Mouse (Mus musculus) monocyte, adult 2 months (primary cell): Measurements from ENCODE around the gene Rps6kb1.
"Not testable (repeated sequence)": the region's sequence is repeated elsewhere in the genome, so short reads cannot be mapped to it uniquely, and the experiment has no call there.

Experiments used
- DNase-seq, 2 experiments: peaks; one replicate each; pipeline ENCODE4 v3.0.0; 2022; ENCODE audit warnings: low spot score in 2 of 2, low read depth in 1 of 2

Rps6kb1 gene

DNA sequence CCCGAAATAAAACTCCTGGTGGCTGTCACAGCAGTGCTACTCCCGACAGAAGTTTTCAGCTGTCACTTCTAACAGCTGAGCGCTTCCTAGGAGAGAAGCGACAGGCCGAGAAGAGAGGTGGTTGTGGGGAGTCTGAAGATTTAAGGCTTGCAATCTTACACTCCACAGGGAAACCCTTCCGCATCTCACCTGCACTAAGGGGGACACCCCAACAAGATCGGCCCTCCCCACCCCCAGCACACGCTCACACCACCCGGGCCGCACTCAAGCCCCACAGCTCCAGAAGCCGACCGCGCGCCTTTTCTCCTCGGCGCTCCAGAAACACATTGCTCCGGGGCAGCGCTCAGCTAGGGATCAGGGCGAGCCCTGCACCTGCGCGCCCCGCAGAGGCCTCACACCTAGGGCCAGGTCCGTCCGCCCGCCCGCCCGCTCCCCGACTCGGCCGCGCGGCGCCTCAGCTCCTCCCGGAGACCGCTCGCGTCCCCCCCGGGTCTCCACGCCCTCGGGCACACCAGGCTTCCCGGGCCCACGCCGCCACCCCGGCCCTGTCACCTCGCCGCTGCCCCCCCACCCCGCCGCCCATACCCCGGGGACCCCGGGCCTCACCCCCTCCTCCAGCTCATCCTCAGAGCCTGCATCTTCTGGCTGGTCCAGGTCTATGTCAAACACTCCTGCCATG, 506 bp downstream of the Rps6kb1 start:
- peak in 1 of 2 experiments; percentile 3 for DNase-seq

DNA sequence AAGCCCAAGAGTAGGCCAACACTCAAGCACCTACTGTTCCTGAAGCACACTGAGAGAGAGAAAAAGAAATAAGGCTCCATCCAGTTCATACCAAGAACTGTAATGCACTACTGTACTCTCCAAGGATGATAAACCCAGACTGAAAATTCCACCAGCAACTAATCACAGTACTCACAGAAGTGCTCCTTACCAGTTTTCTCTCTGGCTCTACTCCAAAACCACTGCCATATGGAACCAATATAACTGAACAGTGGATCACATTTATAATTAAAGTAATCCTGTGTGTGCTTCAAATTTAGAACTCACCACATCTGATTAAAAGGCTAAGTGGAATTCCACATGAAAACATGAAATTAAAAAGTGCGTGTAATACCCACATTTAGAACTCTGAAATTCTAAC, 1.8 kb downstream of the Rps6kb1 start:
- no peak for DNase-seq

DNA sequence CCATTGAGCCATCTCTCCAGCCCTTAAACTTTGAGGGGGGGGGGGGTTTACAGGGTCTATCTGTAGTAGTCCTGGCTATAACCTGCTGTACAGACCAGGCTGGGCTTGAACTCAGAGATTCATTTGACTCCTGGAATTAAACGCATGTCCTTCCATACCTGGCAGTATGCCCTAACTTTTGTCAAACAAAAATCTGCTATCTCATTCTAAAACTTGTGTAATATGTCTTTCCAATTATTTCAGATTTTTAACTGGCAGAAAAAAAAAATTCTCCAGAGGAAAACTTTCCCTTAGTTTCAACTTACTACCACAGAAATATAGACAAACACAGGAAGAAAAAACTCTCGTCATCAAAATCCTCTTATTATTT, 4.1 kb downstream of the Rps6kb1 start:
- DNase-seq, result no peak

DNA sequence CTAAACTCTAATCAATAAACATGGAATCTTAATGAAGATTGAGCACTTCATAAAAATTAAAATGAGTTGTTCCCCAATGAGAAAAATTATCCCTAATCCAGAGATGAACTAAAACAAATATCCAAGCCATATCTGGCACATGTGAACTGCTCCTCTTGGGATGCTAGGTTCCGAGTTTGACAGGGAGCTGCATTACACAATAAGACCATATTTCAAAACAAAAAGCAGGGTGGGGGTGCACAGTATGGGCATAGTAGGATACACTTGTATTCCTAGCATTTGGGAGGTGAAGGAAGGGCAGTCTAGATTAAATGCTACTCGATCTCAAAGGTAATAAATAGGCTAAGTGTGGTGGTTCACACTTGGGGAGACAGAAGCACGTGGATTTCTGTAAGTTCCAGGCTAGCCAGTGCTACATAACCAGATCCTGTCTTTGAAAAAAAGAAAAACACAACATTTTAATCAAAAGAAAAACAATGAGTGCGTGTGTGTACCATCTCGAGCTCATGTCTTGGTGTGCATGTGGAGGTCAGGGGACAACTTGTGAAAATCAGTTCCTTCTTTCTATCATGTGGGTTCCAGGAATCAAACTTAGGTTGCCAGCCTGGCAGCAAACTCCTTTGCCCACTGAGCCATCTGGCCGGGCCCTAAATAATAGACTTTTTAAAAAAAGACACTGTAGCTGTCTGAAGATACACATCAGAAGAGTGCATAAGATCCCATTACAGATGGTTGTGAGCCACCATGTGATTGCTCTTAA, 4.7 kb downstream of the Rps6kb1 start:
- DNase-seq, result no peak

DNA sequence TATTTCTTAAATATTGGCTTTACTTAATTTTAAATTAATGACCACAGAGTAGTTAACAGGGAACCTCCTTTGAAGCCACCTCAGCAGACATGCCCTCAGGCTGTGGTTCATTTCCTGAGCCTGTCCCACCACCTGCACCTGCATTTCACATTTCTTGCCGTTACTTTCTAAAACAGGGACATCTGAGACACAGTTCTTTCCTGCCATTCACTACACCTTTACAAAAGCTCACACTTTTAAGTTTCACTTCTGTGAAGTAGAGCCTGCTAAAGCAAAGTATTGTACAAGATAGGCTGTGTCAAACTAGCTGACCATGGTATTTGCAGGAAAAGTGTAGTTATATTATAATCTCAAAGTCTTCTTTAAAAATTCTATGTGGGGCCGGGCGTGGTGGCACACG, 5.8 kb downstream of the Rps6kb1 start:
- no peak for DNase-seq

DNA sequence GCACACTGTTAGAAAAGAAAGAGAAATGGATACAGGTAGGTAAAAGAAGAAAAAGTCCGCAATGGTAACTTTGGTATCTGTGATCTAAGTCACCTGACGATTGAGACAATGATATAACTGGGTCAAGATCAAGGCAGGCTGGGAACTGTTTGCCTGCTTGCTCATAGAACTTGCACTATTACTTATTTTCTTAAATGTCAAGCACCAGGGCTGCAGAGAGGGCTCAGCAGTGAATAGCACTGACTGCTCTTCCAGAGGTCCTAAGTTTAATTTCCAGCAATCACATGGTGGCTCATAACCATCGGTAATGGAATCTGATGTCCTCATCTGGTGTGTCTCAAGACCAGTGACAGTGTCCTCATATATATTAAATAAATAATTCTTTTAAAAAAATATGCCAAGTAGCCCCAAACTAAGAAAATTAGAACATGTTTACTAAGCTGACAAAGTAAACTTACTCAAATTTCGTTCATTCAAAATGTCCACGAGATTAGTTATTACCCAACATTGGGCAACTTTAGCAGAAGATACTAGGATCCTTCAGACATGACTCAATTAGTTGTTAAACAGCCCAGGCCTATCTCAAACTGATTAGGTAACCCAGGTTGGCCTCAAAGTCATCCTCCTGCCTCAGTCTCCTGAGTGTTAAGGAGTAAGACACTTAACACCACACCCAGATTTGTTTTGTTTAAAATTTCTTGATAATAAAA, 10.2 kb downstream of the Rps6kb1 start:
- DNase-seq, result no peak

DNA sequence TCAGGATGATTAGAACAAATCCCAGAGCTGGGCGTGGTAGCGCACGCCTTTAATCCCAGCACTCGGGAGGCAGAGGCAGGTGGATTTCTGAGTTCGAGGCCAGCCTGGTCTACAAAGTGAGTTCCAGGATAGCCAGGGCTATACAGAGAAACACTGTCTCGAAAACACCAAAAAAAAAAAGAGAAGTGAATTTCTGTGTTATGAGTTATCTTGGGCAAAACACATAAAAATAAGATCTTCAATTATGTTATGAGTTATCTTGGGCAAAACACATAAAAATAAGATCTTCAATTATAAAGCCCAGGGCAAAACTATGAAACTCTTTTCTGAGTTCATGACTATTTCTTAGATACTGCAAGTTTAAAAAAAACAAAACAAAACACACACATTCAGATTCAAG, 11.3 kb downstream of the Rps6kb1 start:
- not testable (repeated sequence) for DNase-seq

DNA sequence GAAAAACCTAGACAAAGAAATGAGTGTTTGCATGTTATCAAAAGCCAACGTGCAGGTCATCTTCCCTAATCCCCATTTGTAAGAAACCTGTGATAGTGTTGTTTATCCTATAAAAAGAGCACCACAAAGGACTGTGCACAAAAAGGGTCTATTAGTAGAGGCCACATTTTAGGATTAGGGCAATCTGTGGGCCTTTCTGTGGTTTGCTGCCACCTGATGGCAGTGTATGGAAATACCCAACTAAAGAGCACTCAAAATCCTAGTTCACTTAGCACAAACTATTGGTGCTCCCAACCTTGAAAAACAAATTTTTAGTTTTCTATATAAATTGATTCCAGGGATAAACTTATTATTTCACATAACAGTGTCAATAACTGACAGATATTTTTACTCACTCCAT, 11.8 kb downstream of the Rps6kb1 start:
- DNase-seq, result no peak

DNA sequence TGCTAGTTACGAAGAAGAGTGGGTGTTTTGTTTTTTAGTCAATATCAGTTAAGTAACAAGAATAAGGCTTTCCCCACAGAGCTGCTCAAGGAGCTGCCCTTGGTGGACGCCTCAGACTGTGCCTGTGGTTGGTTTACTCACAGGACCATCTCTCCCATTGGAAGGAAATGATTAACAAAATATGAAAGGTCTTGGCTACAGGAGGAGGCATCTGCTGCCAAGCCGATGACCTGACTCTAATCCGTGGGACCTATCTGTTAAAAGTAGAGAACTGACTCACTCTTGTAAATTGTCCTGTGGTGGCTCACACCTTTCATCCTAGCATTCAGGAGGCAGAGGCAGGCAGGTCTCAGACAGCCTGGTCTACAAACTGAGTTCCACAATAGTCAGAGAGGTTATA, 17.1 kb downstream of the Rps6kb1 start:
- DNase-seq, result no peak

DNA sequence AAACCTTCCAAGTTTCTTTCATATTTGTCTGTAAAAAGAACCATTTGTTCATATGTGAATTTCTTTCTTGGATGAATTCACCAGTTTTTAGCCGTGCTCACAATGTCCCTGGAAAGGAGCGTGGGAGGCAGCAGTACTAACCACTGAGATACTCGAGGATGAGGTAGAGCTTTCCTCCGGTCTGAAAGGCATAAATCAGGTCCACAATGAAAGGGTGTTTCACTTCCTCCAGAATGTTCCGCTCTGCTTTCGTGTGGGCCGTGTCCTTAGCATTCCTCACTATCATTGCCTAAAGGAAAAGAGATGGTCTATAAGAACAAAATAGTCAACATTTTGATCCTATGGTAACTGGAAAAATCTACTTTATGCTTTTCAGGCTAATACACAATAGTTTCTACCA, 24.9 kb downstream of the Rps6kb1 start:
- no peak for DNase-seq

DNA sequence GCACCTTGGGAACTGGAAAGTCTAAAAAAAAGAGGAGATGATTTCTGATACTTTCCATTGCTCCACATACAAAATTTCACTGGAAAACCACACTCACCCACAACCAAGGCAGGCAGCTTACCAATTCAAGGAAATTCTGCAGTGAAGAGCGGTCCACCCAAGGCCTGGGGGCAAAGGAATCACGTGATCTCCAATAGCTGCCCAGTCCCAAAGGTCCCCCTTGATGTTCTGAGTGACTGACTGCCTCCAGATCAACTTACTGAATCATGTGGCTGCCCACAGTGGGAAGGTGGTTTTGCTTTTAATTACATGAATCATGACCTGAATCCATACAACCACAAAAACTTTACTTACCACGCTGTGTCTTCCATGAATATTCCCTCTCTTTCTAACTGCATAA, 27.4 kb downstream of the Rps6kb1 start:
- no peak for DNase-seq

DNA sequence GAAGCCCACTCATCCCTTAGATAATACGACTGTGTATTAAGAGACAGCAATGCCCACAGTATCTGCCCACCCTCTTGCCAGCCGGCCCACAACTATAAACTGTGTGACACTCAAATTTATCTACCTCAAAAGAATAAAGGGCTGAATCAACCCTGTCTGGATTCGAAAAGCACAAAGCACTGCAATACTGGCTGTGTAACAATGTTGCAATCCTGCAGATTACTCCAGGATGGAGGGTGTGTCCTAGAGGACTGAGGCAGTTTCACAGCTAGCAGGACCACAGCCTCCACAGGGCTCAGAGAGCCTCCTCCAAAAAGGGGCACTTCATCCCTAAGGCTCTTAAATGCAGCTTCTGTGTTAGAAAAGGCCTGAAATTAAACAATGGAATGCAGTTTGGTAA, 28.0 kb downstream of the Rps6kb1 start:
- DNase-seq, result no peak

DNA sequence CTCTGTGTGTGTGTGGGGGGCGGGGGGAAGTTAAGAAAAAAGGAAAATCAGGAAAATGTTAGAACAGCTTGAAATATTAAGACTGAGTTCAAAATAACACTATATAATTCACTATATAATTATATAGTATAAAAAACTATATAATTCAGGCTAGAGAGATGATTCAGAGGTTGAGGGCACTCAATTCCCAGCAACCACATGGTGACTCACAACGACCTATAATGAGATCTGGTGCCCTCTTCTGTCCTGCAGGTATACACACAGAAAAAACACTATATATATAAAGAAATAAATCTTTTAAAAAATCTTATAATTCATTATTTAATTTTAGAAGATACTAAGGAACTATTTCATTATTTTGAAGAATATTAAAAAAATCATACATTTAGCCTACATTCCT, 36.6 kb downstream of the Rps6kb1 start:
- DNase-seq, result no peak

DNA sequence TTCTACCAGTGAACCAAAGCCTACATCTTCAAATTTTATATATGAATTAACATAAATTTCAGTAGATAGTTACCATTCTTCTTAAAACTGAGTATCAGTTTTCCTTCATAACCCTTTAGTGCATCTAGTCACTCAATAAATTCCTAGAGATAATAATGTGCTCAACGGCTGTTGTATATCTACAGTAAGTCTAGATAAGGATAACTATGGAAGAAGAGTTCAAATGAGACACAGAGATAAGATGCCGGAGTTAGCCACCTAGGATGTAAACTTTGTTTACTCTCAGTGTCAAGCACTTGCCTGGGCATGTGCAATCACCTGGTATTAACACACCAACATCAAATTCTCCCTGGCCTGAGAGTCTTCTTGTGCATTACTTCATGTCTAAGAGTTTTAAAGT, 37.3 kb downstream of the Rps6kb1 start:
- no peak for DNase-seq

DNA sequence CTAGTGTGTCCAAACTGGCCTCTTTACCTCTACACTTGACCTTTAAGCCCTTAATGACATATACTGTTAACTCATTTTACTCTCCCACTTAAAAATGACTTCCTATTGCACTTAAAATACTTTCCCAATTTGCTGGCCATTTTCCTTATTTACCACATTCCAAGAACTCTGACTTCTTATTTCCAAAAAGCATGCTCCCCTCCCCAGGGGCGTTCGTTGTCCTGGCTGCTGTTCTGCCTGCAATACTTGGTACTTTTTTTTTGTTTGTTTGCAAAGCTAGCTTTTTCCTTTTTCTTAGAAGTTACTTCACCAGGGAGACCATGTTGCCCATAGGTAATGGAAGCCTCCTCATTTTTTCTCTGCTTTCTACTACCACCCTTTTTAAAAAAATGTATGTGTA, 41.5 kb downstream of the Rps6kb1 start:
- no peak for DNase-seq

DNA sequence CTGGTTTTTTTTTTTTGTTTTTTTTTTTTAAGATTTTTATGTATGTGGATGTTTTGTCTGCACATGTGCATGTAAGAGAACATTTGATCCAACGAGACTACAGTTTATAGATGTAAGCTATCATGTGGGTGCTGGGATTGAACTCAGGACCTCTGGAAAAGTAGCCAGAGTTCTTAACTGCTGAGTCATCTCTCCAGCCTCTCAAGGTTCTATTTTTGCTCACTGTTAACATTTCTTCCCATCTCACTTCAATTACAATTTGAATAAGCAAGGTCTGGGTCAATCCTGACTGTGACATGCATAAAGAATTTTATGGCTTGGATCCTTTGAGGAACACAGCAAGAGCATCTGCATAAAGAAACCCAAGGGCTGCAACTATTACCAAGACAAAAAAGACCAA, 43.8 kb downstream of the Rps6kb1 start:
- no peak for DNase-seq

DNA sequence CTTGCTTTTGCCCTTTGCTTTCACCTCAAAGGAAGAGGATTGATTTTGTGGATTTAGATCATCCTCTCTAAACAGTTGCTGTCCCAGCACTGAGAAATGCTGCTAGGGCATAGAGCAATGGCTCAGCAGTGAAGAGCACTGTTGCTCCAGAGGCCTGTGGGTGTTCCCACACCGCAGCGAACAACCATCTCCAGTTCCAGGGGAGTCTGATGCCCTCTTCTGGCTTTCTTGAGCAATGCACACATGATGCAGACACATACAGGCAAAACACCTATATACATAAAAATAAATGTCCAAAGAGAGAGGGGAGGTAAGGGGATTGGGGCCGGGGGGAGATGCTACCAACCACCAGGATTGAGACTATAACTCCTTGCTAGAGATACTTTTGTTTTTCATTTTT, 46.7 kb downstream of the Rps6kb1 start:
- no peak for DNase-seq

DNA sequence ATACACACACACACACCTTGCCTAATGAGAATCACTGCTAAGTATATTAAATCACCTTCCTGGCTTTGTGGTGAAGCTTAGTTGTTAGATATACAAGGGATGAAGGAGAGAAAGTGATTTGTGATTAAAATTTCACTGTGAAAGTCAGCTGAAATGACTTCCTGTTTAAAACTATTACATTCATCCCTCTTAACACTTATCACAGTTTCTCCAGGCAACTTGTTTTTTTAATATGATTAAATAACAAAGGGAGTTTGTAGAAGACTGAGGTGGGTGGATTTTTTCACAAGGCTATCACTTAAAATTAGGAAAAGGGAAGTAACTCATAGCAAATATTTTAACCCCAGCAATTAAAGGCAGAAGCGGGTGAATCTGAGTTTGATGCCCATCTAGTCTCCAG, 47.2 kb downstream of the Rps6kb1 start:
- no peak for DNase-seq

DNA sequence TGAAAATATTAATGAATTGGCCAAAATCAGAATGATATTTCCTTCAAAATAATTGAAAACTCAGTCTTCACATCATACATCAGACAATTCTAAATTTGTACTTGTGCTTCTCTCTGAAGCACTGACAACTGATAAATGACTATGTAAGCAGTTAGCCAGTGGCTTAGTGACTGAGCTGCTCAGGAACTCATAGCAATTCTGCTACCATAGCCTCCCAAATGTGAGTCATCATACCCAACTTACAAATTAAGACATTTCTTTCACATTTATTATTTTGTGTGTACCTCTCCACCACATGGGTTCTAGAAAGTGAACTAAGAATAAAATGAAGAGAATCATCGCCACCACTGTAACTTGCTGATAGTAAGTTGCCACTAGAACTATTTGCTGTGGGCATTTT, 53.8 kb downstream of the Rps6kb1 start:
- DNase-seq, result no peak

DNA sequence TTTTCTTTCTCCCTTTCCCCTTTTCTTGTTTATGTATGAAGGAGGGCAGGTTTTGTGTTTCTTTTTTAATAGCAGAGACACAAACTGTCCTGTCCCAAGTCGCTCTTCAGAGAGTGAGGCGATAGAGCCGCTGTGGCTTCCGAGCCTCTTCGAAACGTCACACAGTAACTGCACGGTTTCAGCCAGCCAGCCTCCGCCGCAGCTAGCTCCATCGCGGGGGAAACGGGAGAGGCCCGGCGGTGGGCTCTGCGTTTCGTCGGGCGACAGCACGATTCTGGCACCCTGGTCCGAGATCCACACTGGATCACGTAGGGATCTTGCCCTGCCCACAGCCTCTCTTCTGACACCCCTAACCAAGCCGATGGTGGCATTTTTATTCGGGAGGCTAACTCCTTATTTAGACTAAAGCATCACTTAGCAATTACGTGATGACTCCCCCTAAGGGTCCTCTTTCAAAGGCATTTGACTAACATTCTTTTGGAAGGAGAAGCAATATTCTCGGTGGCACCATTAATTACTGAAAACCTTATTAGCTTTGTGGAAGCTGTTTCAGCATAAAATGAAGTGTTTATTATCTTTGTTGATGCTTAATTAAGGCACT, 59.6 kb downstream of the Rps6kb1 start:
- no peak for DNase-seq

DNA sequence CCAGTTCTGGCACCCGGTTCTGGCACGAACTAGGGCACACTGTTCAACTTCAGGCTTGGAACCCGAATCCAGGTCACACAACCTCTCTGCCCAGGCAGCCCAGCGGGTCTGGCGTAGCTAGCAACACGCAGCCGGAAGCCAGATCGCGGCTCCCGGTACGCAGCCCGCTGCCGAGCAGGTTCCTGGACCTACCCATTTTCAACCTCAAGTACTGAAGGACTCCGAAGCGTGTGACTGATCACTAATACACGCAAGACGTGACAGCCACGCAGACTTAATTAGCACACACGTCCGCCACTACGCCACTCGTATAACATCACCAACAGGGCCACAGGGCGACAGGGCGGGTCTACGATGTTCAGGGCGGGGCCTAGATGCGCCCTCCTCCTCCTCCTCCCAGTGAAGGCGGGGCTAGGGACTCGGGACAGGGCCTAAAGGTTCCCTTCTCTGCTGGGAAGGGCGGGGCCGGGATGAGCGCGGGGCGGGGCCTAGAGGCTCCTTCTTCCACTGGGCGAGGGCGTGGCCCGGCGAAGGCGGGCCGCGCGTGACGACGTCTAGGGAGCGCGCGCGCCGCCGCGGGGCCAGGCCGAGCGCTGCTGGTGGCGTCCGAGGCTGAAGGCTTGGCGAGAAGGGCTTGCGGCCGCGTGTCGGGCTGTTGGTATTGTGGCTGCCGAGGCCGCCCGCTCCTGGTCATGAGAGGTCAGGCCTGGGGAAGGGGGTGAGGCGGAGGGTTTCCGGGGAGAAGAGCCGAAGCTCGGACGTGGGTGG, 60.3 kb downstream of the Rps6kb1 start, which contains the start of gene Rnft1:
TSS of gene Rnft1 (plus strand) at position 557 of the 768 bp plus-strand sequence.
- peak; percentile 94 to 99 for DNase-seq
